Mouse (Mus musculus): ENCODE measurements around the gene Snx21. TPM values are rescaled to one million over a fixed set of nuclear protein-coding genes. Genes with fewer than 3 reads are reported as not detected.

The Snx21 gene
- polyA plus RNA-seq, 1 experiment from 2014 or later = 19.9 TPM

GRCm38 (mm10) chr2:164758692-164759091, 26.9 kb upstream of the Snx21 start:
- DNase-seq (ENCODE audit: low spot score) (no peak), ATAC-seq (replicated peaks; ENCODE audit: low FRiP score, low read depth) (no peak)
- Histone ChIP-seq H3K9ac (ENCODE audit: low read depth, low read length) (no peak overlapping the region), H3K27me3 (ENCODE audit: insufficient read depth, low read length) (no peaks in the 10 kb centered on the region), H3K9me3 (replicated peaks; ENCODE audit: low read length) (no peaks in the 10 kb centered on the region), H3K4me3 (replicated peaks; ENCODE audit: low read depth, low read length) (no peak overlapping the region), H3K4me1 (replicated peaks; ENCODE audit: insufficient read depth, low read length) (no peaks in the 10 kb centered on the region), H3K4me2 (ENCODE audit: low read length) (no peak overlapping the region), H3K27ac (no peak overlapping the region), H3K36me3 (ENCODE audit: insufficient read depth, low read length) (peaks cover 75% of the 10 kb centered on the region)
- WGBS = 32% methylated on average over 1 of the region's 1 CpGs
- TF ChIP-seq CTCF (IDR thresholded peaks at IDR 0.05; ENCODE audit: low read depth) = no peak

- Histone ChIP-seq H3K36me3 (ENCODE audit: insufficient read depth, low read length) (peaks cover 66% of the 10 kb centered on the region), H3K9me3 (replicated peaks; ENCODE audit: low read length) (no peaks in the 10 kb centered on the region), H3K27me3 (ENCODE audit: insufficient read depth, low read length) (no peaks in the 10 kb centered on the region), H3K4me1 (replicated peaks; ENCODE audit: insufficient read depth, low read length) (no peaks in the 10 kb centered on the region), H3K9ac (ENCODE audit: low read depth, low read length) (no peak overlapping the region), H3K4me2 (ENCODE audit: low read length) (no peak overlapping the region), H3K4me3 (replicated peaks; ENCODE audit: low read depth, low read length) (no peak overlapping the region), H3K27ac (no peak overlapping the region)
- 76% methylated on average over 4 of the region's 4 CpGs for WGBS
- TF ChIP-seq CTCF (IDR thresholded peaks at IDR 0.05; ENCODE audit: low read depth) = no peak
- ATAC-seq (replicated peaks; ENCODE audit: low FRiP score, low read depth) (no peak), DNase-seq (ENCODE audit: low spot score) (no peak)
Measured at GRCm38 (mm10) chr2:164760059-164760833, 25.4 kb upstream of the Snx21 start.

GRCm38 (mm10) chr2:164761502-164761901, 24.1 kb upstream of the Snx21 start:
- no peak overlapping the region for H3K4me2 ChIP-seq (ENCODE audit: low read length)
- H3K27me3 ChIP-seq (ENCODE audit: insufficient read depth, low read length) = no peaks in the 10 kb centered on the region
- DNase-seq (ENCODE audit: low spot score) = no peak
- no peak overlapping the region for H3K9ac ChIP-seq (ENCODE audit: low read depth, low read length)
- no peak overlapping the region for H3K27ac ChIP-seq
- peaks cover 65% of the 10 kb centered on the region for H3K36me3 ChIP-seq (ENCODE audit: insufficient read depth, low read length)
- TF ChIP-seq CTCF (IDR thresholded peaks at IDR 0.05; ENCODE audit: low read depth) = no peak
- H3K4me3 ChIP-seq (replicated peaks; ENCODE audit: low read depth, low read length) = no peak overlapping the region
- no peak for ATAC-seq (replicated peaks; ENCODE audit: low FRiP score, low read depth)
- WGBS = 94% methylated on average over 2 of the region's 2 CpGs
- H3K4me1 ChIP-seq (replicated peaks; ENCODE audit: insufficient read depth, low read length) = no peaks in the 10 kb centered on the region
- no peaks in the 10 kb centered on the region for H3K9me3 ChIP-seq (replicated peaks; ENCODE audit: low read length)

GRCm38 (mm10) chr2:164761971-164762370, 23.7 kb upstream of the Snx21 start:
- Histone ChIP-seq H3K9ac (ENCODE audit: low read depth, low read length) (no peak overlapping the region), H3K4me1 (replicated peaks; ENCODE audit: insufficient read depth, low read length) (no peaks in the 10 kb centered on the region), H3K4me2 (ENCODE audit: low read length) (no peak overlapping the region), H3K9me3 (replicated peaks; ENCODE audit: low read length) (no peaks in the 10 kb centered on the region), H3K4me3 (replicated peaks; ENCODE audit: low read depth, low read length) (no peak overlapping the region), H3K27ac (no peak overlapping the region), H3K27me3 (ENCODE audit: insufficient read depth, low read length) (no peaks in the 10 kb centered on the region), H3K36me3 (ENCODE audit: insufficient read depth, low read length) (peaks cover 67% of the 10 kb centered on the region)
- ATAC-seq (replicated peaks; ENCODE audit: low FRiP score, low read depth) = no peak
- 99% methylated on average over 4 of the region's 4 CpGs for WGBS
- no peak for DNase-seq (ENCODE audit: low spot score)
- no peak for TF ChIP-seq CTCF (IDR thresholded peaks at IDR 0.05; ENCODE audit: low read depth)

- no peak for DNase-seq (ENCODE audit: low spot score)
- WGBS = 79% methylated on average over 7 of the region's 7 CpGs
Measured at GRCm38 (mm10) chr2:164762593-164762992, 23.0 kb upstream of the Snx21 start.

GRCm38 (mm10) chr2:164765841-164766240, 19.8 kb upstream of the Snx21 start:
- Histone ChIP-seq H3K4me3 (replicated peaks; ENCODE audit: low read depth, low read length) (no peak overlapping the region), H3K4me2 (ENCODE audit: low read length) (no peak overlapping the region), H3K27me3 (ENCODE audit: insufficient read depth, low read length) (no peaks in the 10 kb centered on the region), H3K9ac (ENCODE audit: low read depth, low read length) (no peak overlapping the region), H3K4me1 (replicated peaks; ENCODE audit: insufficient read depth, low read length) (0 out of 2 replicates have a peak, but pooled peaks cover 6% of the 10 kb centered on the region), H3K9me3 (replicated peaks; ENCODE audit: low read length) (no peaks in the 10 kb centered on the region), H3K36me3 (ENCODE audit: insufficient read depth, low read length) (peaks cover 42% of the 10 kb centered on the region), H3K27ac (no peak overlapping the region)
- WGBS = 85% methylated on average over 3 of the region's 3 CpGs
- DNase-seq (ENCODE audit: low spot score) (no peak), ATAC-seq (replicated peaks; ENCODE audit: low FRiP score, low read depth) (no peak)
- TF ChIP-seq CTCF (IDR thresholded peaks at IDR 0.05; ENCODE audit: low read depth) = no peak

More at GRCm38 (mm10) chr2:164762593-164762992, 23.0 kb upstream of the Snx21 start:
- no peak for TF ChIP-seq CTCF (IDR thresholded peaks at IDR 0.05; ENCODE audit: low read depth)
- no peak overlapping the region for H3K27ac ChIP-seq
- ATAC-seq (replicated peaks; ENCODE audit: low FRiP score, low read depth) = no peak
- no peak overlapping the region for H3K4me3 ChIP-seq (replicated peaks; ENCODE audit: low read depth, low read length)
- H3K27me3 ChIP-seq (ENCODE audit: insufficient read depth, low read length) = no peaks in the 10 kb centered on the region
- no peak overlapping the region for H3K4me2 ChIP-seq (ENCODE audit: low read length)
- H3K9ac ChIP-seq (ENCODE audit: low read depth, low read length) = no peak overlapping the region
- H3K4me1 ChIP-seq (replicated peaks; ENCODE audit: insufficient read depth, low read length) = no peaks in the 10 kb centered on the region
- H3K9me3 ChIP-seq (replicated peaks; ENCODE audit: low read length) = no peaks in the 10 kb centered on the region
- H3K36me3 ChIP-seq (ENCODE audit: insufficient read depth, low read length) = peaks cover 67% of the 10 kb centered on the region
